Mouse (Mus musculus) midbrain, embryonic 15.5 days (tissue): ENCODE measurements around the gene Mgst2. TPM values are rescaled to one million over a fixed set of nuclear protein-coding genes. Genes with fewer than 3 reads are reported as not detected.

ENCODE experiments used
- ATAC-seq: fragments of 200-750 bp; cut with Nextera tagmentation; replicated peaks from 2 replicates; pipeline ENCODE4 v1.8.0; 2017; ENCODE audit warnings: moderate TSS enrichment
- H3K27ac ChIP-seq: fragments of 300-500 bp; sonication (generic); 2 replicates; pipeline ENCODE4 v1.5.1; 2015; ENCODE audit warnings: mild to moderate bottlenecking, inconsistent platforms
- H3K27me3 ChIP-seq: fragments of 300-500 bp; sonication (generic); replicated peaks from 2 replicates; pipeline ENCODE4 v1.6.1; 2015; ENCODE audit warnings: inconsistent platforms
- H3K36me3 ChIP-seq: fragments of 300-500 bp; sonication (generic); replicated peaks from 2 replicates; pipeline ENCODE4 v1.6.1; 2015; ENCODE audit warnings: inconsistent platforms
- H3K4me1 ChIP-seq: fragments of 300-500 bp; sonication (generic); 2 replicates; pipeline ENCODE4 v1.6.1; 2015; ENCODE audit warnings: inconsistent platforms
- H3K4me2 ChIP-seq: fragments of 300-500 bp; sonication (generic); 2 replicates; pipeline ENCODE4 v1.6.1; 2015; ENCODE audit warnings: inconsistent platforms, mild to moderate bottlenecking, moderate library complexity
- H3K4me3 ChIP-seq: fragments of 300-500 bp; sonication (generic); 2 replicates; pipeline ENCODE4 v1.5.1; 2015; ENCODE audit warnings: mild to moderate bottlenecking, inconsistent platforms
- H3K9ac ChIP-seq: fragments of 300-500 bp; sonication (generic); 2 replicates; pipeline ENCODE4 v1.6.1; 2015; ENCODE audit warnings: mild to moderate bottlenecking, inconsistent platforms
- H3K9me3 ChIP-seq: fragments of 300-500 bp; sonication (generic); 2 replicates; pipeline ENCODE4 v1.6.1; 2016; ENCODE audit warnings: inconsistent platforms
- whole genome bisulfite sequencing: fragments of 180-500 bp; shearing (Covaris S2); methylation state at CpG from one replicate; pipeline ENCODE4 v1.1.7; 2015; ENCODE audit warnings: mixed read lengths; 5-methylcytosine and 5-hydroxymethylcytosine counted together
- polyA plus RNA-seq: library from polyadenylated mRNA; unstranded; fragments of >200 nt; fragmentation: Nextera tagmentation; extraction: Ambion mirVana; gene quantifications from 2 replicates; pipeline ENCODE4 v1.2.1, GENCODE M21; 2015

Mgst2 gene
- polyA plus RNA-seq, 1 experiment from 2014 or later = 0.48 TPM

- no peak for ATAC-seq
- Histone ChIP-seq H3K27ac (no peak overlapping the region), H3K4me2 (no peak overlapping the region), H3K36me3 (no peaks in the 10 kb centered on the region), H3K4me3 (no peak overlapping the region), H3K4me1 (peaks cover 3% of the 10 kb centered on the region; the same call in 1 of the 2 replicates), H3K27me3 (no peaks in the 10 kb centered on the region), H3K9ac (no peak overlapping the region), H3K9me3 (no peaks in the 10 kb centered on the region)
- 93% methylated on average over 6 of the region's 6 CpGs for WGBS
Observed at GRCm38 (mm10) chr3:51638260-51638659, 21.9 kb upstream of the Mgst2 start.

GRCm38 (mm10) chr3:51645484-51645883 lies 14.7 kb upstream of the Mgst2 start:
- no peak for ATAC-seq
- Histone ChIP-seq H3K27me3 (no peaks in the 10 kb centered on the region), H3K36me3 (no peaks in the 10 kb centered on the region), H3K27ac (no peak overlapping the region), H3K9me3 (no peaks in the 10 kb centered on the region), H3K4me1 (peaks cover 4% of the 10 kb centered on the region), H3K4me2 (no peak overlapping the region), H3K9ac (no peak overlapping the region), H3K4me3 (no peak overlapping the region)
- WGBS = 88% methylated on average over 6 of the region's 6 CpGs

- Histone ChIP-seq H3K9ac (no peak overlapping the region), H3K36me3 (no peaks in the 10 kb centered on the region), H3K4me1 (peaks cover 7% of the 10 kb centered on the region), H3K4me2 (no peak overlapping the region), H3K4me3 (no peak overlapping the region), H3K27ac (no peak overlapping the region), H3K27me3 (no peaks in the 10 kb centered on the region), H3K9me3 (no peaks in the 10 kb centered on the region)
- 80% methylated on average over 10 of the region's 10 CpGs for WGBS
- no peak for ATAC-seq
Observed at GRCm38 (mm10) chr3:51646301-51646700, 13.9 kb upstream of the Mgst2 start.

GRCm38 (mm10) chr3:51647356-51647755 lies 12.8 kb upstream of the Mgst2 start:
- Histone ChIP-seq H3K9ac (no peak overlapping the region), H3K36me3 (no peaks in the 10 kb centered on the region), H3K4me1 (peaks cover 10% of the 10 kb centered on the region), H3K4me2 (no peak overlapping the region), H3K27ac (no peak overlapping the region), H3K4me3 (no peak overlapping the region), H3K9me3 (no peaks in the 10 kb centered on the region), H3K27me3 (no peaks in the 10 kb centered on the region)
- no peak for ATAC-seq
- WGBS = 93% methylated on average over 4 of the region's 4 CpGs

- Histone ChIP-seq H3K4me2 (peak overlapping the region; percentile 41), H3K9me3 (no peaks in the 10 kb centered on the region), H3K9ac (no peak overlapping the region), H3K4me3 (no peak overlapping the region), H3K36me3 (no peaks in the 10 kb centered on the region), H3K4me1 (peaks cover 17% of the 10 kb centered on the region), H3K27me3 (no peaks in the 10 kb centered on the region), H3K27ac (no peak overlapping the region)
- 35% methylated on average over 15 of the region's 15 CpGs for WGBS
- ATAC-seq = peak; percentile 69
Observed at GRCm38 (mm10) chr3:51648037-51648664, 12.0 kb upstream of the Mgst2 start.

GRCm38 (mm10) chr3:51649426-51649825 lies 10.7 kb upstream of the Mgst2 start:
- Histone ChIP-seq H3K27ac (no peak overlapping the region), H3K9me3 (no peaks in the 10 kb centered on the region), H3K4me3 (no peak overlapping the region), H3K4me1 (peaks cover 17% of the 10 kb centered on the region), H3K36me3 (no peaks in the 10 kb centered on the region), H3K9ac (no peak overlapping the region), H3K4me2 (no peak overlapping the region), H3K27me3 (no peaks in the 10 kb centered on the region)
- no peak for ATAC-seq
- WGBS = 88% methylated on average over 8 of the region's 8 CpGs

DNA sequence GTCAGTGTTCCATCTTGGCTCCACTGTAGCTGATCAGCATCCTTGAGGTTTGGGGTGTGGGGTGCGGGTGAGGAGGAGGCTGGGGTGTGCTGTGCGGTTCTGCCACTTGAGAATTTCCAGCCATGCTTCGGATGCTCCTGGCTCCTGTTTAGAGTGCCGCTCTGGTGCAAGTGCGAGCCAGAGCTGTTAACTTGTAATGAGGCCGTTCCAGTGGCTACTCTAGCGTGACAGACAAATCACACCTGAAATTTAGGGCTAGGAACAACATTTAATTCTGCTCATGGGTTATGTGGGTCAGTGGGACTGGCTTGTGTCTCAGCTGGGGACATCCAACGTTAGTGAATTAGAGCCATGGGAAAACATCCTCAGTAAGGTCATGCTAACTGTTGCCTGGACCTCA lies 10.2 kb upstream of the Mgst2 start:
- ATAC-seq = no peak
- Histone ChIP-seq H3K4me2 (no peak overlapping the region), H3K27ac (no peak overlapping the region), H3K36me3 (no peaks in the 10 kb centered on the region), H3K9ac (no peak overlapping the region), H3K4me3 (no peak overlapping the region), H3K27me3 (no peaks in the 10 kb centered on the region), H3K9me3 (no peaks in the 10 kb centered on the region), H3K4me1 (peaks cover 17% of the 10 kb centered on the region)
- 84% methylated on average over 8 of the region's 8 CpGs for WGBS

GRCm38 (mm10) chr3:51651149-51651548 lies 9.0 kb upstream of the Mgst2 start:
- H3K4me3 ChIP-seq = no peak overlapping the region
- H3K4me2 ChIP-seq = no peak overlapping the region
- H3K9ac ChIP-seq = peak overlapping the region; percentile 24
- H3K27ac ChIP-seq = no peak overlapping the region
- 64% methylated on average over 2 of the region's 2 CpGs for WGBS
- no peaks in the 10 kb centered on the region for H3K36me3 ChIP-seq
- no peaks in the 10 kb centered on the region for H3K9me3 ChIP-seq
- no peaks in the 10 kb centered on the region for H3K27me3 ChIP-seq
- peak; percentile 78 for ATAC-seq
- peaks cover 17% of the 10 kb centered on the region for H3K4me1 ChIP-seq

DNA sequence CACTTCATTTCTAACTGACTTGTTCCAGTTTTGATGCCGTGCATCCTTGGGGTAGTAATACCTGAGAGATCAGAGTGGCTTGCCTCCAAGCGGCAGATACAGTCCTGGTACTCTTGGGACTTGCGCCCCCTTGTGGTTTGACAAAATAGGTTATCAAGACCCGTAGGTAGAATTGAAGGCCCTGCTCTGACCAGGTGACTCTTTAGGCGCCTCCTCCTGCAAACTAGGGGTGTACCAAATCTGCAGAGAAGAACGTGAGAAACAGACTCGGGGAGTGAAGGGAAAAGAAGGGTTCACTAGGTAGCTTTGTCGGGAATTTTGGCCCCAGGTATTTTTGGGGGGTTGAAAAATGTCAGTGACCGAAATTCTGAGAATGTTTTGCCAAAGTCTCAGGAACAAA lies 7.9 kb upstream of the Mgst2 start:
- no peak overlapping the region for H3K27ac ChIP-seq
- H3K4me3 ChIP-seq = no peak overlapping the region
- peak overlapping the region; percentile 32 for H3K4me2 ChIP-seq
- 3% methylated on average over 9 of the region's 9 CpGs for WGBS
- H3K9me3 ChIP-seq = no peaks in the 10 kb centered on the region
- peaks cover 17% of the 10 kb centered on the region for H3K4me1 ChIP-seq
- no peaks in the 10 kb centered on the region for H3K27me3 ChIP-seq
- ATAC-seq = 0 out of 2 replicates have a peak, but pooled peaks have one; percentile 43
- H3K9ac ChIP-seq = no peak overlapping the region
- no peaks in the 10 kb centered on the region for H3K36me3 ChIP-seq

DNA sequence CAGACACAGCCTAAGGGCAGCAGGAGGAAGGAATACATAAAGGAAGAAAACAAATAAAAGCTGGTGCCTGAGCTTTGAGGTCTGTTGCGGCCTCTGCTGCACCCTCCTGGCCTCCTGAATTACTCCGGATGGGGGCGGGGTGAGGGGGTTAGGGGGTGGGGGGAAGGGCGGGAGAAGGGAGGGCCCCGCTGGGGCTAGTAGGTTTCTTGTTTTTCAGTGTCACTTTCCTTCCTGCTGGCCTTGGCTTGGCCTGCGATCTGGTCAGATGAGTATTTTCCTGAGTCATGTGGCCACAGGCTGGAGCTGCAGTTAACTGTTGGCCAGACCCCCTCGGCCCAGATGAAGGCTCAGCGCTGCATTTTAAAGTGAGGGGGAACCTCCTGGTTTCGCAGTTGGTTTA lies 7.5 kb upstream of the Mgst2 start:
- Histone ChIP-seq H3K36me3 (no peaks in the 10 kb centered on the region), H3K4me2 (peak overlapping the region; percentile 32), H3K9me3 (no peaks in the 10 kb centered on the region), H3K27me3 (no peaks in the 10 kb centered on the region), H3K27ac (no peak overlapping the region), H3K9ac (no peak overlapping the region), H3K4me3 (no peak overlapping the region), H3K4me1 (peaks cover 17% of the 10 kb centered on the region)
- WGBS = 2% methylated on average over 9 of the region's 9 CpGs
- ATAC-seq = no peak

DNA sequence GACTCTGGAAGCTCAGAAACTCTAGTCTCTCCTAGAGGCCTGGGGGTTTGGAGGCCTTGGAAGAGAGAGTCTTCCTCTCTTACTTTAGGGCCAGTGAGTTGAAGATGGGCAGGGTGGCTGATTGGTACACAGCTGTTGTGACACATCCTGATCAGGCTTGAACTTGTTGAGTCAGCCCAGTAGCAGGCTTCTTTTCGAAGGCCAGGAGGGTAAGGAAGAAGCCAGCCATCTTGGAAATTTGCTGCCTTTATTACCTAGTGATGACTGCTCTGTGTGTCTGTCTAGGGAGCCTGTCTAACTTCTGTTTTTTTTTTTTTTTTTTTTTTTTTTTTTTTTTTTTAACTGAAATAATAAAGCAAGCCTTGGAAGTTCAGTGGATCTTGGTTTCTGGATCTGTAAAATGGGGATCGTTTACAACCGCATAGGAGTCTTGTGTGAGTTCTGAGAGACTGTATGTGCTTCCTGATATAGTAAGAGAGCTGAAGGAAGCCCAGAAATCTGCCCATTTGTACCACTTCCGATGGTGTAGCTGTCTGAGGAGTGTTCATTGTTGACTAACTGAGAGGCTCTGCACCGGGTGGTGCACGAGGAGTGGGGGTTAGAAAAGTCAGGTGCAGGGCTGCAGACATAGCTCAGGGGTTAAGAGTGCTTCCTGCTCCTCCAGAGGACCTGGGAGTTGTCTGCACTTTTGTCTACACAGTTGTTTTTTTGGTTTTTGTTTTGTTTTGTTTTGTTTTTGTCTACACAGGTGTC lies 5.7 kb upstream of the Mgst2 start:
- peaks cover 13% of the 10 kb centered on the region for H3K4me1 ChIP-seq
- no peak overlapping the region for H3K4me3 ChIP-seq
- H3K9ac ChIP-seq = no peak overlapping the region
- H3K9me3 ChIP-seq = no peaks in the 10 kb centered on the region
- H3K27ac ChIP-seq = no peak overlapping the region
- H3K4me2 ChIP-seq = no peak overlapping the region
- 86% methylated on average over 6 of the region's 6 CpGs for WGBS
- no peaks in the 10 kb centered on the region for H3K36me3 ChIP-seq
- H3K27me3 ChIP-seq = no peaks in the 10 kb centered on the region
- no peak for ATAC-seq

DNA sequence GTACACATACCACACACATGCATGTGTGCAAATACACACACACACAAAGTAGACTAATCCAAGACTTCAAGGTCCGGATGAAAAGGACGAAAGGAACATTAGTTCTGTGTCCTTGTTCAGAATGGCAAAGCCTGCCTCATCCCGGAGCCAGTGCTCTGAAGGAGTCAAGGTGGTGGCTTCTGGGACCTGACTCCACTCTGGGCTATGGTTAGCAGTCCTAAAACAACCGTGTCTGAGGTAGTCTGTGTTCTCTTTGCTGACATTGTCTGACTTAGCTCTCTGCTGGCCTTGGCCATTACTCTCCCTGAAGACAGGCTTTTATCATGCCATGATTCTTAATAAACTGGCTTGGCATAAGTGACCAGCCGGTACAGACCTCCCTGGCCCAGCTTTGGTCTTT lies 745 bp upstream of the Mgst2 start:
- H3K36me3 ChIP-seq = no peaks in the 10 kb centered on the region
- no peak for ATAC-seq

GRCm38 (mm10) chr3:51660821-51661276 lies 689 bp downstream of the Mgst2 start:
- H3K27me3 ChIP-seq = no peaks in the 10 kb centered on the region
- ATAC-seq = no peak
- no peaks in the 10 kb centered on the region for H3K9me3 ChIP-seq
- H3K4me3 ChIP-seq = no peak overlapping the region
- H3K36me3 ChIP-seq = no peaks in the 10 kb centered on the region
- H3K9ac ChIP-seq = no peak overlapping the region
- no peaks in the 10 kb centered on the region for H3K4me1 ChIP-seq
- no peak overlapping the region for H3K4me2 ChIP-seq
- WGBS = 79% methylated on average over 3 of the region's 3 CpGs
- H3K27ac ChIP-seq = no peak overlapping the region

More for the DNA sequence above, 745 bp upstream of the Mgst2 start:
- no peaks in the 10 kb centered on the region for H3K27me3 ChIP-seq
- H3K9me3 ChIP-seq = no peaks in the 10 kb centered on the region
- no peak overlapping the region for H3K4me3 ChIP-seq
- H3K4me1 ChIP-seq = no peaks in the 10 kb centered on the region
- WGBS = 88% methylated on average over 5 of the region's 5 CpGs
- H3K4me2 ChIP-seq = no peak overlapping the region
- H3K9ac ChIP-seq = no peak overlapping the region
- H3K27ac ChIP-seq = no peak overlapping the region
